ENCODE assay signal across 17 mouse cellular contexts in genomic region chr13:63359393-63359792, GRCm38 (mm10).
"Had no signal": no experiment of that assay in that cellular context is flagged by ENCODE, and none has a peak within 500 bp of the region (broad histone marks: within the 10 kb centered on the region; RNA-seq: fewer than 3 reads in every experiment).

No protein-coding gene starts in this region.

- H3K4me1 ChIP-seq: midbrain, embryonic 13.5 days; midbrain, embryonic 15.5 days; neural tube, embryonic 12.5 days; stomach, embryonic 15.5 days had no signal

- H3K4me2 ChIP-seq: liver, embryonic 11.5 days; liver, embryonic 13.5 days; liver, embryonic 15.5 days; midbrain, embryonic 11.5 days; midbrain, embryonic 13.5 days; midbrain, embryonic 15.5 days; neural tube, embryonic 12.5 days; stomach, embryonic 15.5 days had no signal

- H3K4me3 ChIP-seq: liver, embryonic 13.5 days; liver, embryonic 15.5 days; megakaryocyte, embryonic 14.5 days; midbrain, embryonic 13.5 days; midbrain, embryonic 15.5 days; neural tube, embryonic 12.5 days; stomach, embryonic 15.5 days had no signal

- H3K27me3 ChIP-seq: liver, embryonic 13.5 days; liver, embryonic 15.5 days; midbrain, embryonic 13.5 days; midbrain, embryonic 15.5 days; neural tube, embryonic 12.5 days; stomach, embryonic 15.5 days had no signal

- H3K27ac ChIP-seq: liver, embryonic 13.5 days; liver, embryonic 15.5 days; macrophage; midbrain, embryonic 13.5 days; midbrain, embryonic 15.5 days; neural tube, embryonic 12.5 days; stomach, embryonic 15.5 days; stomach, postnatal 0 days had no signal

- ATAC-seq: liver, postnatal 0 days; midbrain, embryonic 13.5 days; midbrain, embryonic 15.5 days had no signal

- H3K36me3 ChIP-seq: liver, embryonic 13.5 days; liver, embryonic 15.5 days; midbrain, embryonic 13.5 days; midbrain, embryonic 15.5 days; neural tube, embryonic 12.5 days; stomach, embryonic 15.5 days had no signal

- H3K9me3 ChIP-seq: liver, embryonic 13.5 days; liver, embryonic 15.5 days; megakaryocyte, embryonic 14.5 days; midbrain, embryonic 13.5 days; midbrain, embryonic 15.5 days; neural tube, embryonic 12.5 days; stomach, embryonic 15.5 days had no signal

- DNase-seq: liver; liver, embryonic 13.5 days; liver, postnatal 0 days; right cerebral cortex, postnatal 14 days; thymus, adult 2 months; thymus, postnatal 25 days; thymus, postnatal 4 days had no signal

- H3K9ac ChIP-seq: liver, embryonic 13.5 days; liver, embryonic 15.5 days; liver, postnatal 0 days; midbrain, embryonic 13.5 days; midbrain, embryonic 15.5 days; neural tube, embryonic 12.5 days; stomach, embryonic 15.5 days had no signal
